Mouse (Mus musculus): ENCODE data around the gene Gm8126.
"Not testable (repeated sequence)": the region's sequence is repeated elsewhere in the genome, so short reads cannot be mapped to it uniquely, and the experiment has no call there.

Gene Gm8126

DNA sequence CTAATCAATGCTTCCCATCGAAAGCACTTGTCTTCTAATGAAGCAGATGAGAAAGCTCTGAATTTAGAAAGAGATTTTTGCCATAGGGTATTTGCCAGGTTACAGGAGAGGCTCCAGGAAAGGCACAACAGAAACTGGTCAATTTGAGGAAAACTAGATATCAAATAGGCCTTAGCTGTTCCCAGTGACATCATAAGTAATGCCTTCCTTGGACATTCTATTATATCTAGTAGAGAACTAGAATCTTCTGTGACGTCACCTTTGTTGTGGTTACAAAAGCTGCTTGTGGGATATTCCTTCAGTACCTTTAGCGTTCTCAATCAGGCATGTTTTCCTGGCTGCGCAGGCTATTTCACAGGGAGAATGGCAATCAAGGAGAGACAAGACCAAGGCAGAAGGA lies at the start of gene Gm8126:
Gene Gm8126 (plus strand): TSS at position 301 of the 400 bp plus-strand sequence.
- in situ Hi-C loops (cut with MboI; ENCODE audit: unreplicated experiment in 2 of 2), result not testable (repeated sequence)

DNA sequence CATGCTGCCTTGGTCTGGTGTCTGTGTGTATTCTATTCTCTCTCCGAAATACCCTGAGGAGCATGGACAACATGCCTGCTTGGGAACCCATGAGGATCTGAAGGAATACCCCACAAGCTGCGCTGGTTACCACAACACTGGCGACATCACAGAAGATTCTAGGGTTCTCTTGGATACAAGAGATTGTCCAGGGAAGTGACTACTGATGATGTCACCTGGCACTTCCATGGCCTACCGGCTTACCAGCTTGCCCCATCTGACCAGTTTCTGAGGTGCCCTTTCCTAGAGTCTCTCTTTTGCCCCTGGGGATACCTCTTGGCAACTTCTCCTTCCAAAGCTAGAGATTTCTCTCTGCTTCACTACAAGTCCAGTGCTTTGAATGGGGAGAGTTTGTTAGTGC lies 23.2 kb upstream of the Gm8126 start, which contains the start of gene Gm8122:
Gene Gm8122 (minus strand): TSS at position 101 of the 400 bp plus-strand sequence.
- in situ Hi-C loops (cut with MboI; ENCODE audit: unreplicated experiment in 2 of 2), result not testable (repeated sequence)

DNA sequence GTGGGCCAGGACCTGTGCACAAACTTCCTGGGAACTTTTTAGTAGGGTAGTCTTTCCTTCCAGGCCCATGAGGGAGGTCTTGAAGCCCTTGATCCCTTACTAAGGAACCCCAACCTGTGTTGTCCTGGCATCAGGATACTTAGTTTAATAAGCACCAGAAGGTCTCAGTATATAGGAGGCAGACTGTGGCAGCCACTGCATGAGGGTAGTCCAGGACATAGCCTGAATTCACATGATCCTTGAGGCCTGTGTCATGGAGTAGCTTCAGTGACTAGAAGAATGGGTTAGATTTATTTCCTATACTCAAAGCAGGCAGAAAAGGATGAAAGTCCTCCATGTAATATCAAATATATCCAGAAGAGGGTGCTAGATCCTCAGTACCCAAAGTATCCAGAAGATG lies 20.7 kb upstream of the Gm8126 start:
- in situ Hi-C loops (cut with MboI; ENCODE audit: unreplicated experiment in 2 of 2), result not testable (repeated sequence)

DNA sequence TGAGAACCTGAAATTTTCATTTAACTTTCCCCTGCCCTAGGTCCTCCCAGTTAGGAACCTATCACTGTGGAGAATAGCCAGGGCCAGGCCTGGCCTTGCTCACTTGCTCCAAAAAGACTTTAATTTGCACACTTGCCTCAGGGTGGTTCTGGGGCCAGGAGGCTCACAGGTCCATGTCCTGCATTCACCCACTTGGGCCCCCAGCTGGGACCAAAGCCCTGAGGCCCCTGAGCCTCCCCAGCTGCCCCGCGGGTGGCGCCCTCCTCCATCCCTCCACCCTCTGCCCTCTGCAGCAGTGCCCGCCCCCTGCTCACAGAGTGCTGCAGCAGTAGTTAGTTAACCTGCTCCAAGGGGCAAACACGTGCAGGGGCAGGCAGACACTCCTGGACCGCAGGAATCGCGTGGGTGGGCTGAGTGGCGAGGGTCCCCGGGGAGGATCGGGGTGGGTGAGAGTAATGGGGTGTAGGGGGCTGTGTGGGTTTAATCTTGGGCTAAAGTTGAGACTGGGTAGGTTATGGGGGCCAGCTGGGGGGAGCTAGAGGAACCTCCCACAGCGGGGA lies 8.8 kb upstream of the Gm8126 start:
- in situ Hi-C loops (cut with MboI; ENCODE audit: unreplicated experiment in 2 of 2), result not testable (repeated sequence)

DNA sequence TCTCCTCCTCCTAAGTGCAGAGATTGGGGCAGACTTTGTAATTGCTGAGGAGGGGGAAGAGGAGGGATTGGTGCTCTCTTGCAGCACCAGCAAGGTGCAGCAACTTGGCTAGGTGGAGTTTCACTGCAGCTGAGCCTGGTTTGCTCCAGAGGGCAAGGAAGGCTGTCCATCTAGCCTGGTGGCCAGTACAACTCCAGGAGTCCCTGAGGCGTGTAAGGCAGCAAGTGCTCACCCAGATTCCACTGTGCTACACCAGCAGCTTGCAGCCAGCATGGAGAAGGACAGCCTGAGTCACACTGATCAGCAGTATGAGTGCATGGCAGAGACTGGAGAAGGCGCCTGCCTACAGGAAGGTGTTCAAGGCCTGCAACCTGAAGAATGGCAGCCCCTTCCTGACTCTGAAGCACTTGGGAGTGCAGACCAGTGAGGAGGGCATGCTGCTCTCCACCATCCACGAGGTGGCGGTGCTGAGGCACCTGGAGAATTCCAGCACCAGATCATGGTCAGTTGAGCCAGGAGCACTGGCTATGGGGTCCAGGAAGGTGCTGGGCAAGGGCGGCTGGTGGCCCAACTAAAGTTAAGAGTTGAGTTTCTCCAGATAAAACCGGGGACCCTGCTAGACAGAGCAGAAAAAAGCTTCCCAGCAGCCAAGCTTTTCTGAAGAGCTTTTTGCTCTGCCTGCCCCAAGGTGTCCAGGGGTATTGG lies 7.7 kb upstream of the Gm8126 start:
- in situ Hi-C loops (cut with MboI; ENCODE audit: unreplicated experiment in 2 of 2), result not testable (repeated sequence)

DNA sequence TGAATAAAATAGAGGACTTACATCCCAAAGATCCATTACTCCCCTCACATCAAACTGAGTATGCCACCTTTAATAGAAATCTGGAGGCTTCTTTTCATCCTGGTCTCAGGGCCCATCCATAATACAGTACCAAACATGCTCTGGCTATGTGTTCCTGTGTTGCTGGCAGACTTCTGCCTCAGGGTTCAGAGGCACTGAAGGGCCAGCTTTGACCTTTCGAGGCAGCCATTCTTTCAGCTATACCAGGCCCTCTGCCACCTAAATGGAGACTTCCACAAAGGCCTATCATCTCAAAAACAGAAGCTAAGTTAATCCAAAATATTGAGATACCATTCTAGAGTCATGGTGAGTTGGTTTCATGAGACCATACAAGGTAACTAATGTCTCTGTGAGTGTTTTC lies 1.9 kb upstream of the Gm8126 start:
- in situ Hi-C loops (cut with MboI; ENCODE audit: unreplicated experiment in 2 of 2), result not testable (repeated sequence)

DNA sequence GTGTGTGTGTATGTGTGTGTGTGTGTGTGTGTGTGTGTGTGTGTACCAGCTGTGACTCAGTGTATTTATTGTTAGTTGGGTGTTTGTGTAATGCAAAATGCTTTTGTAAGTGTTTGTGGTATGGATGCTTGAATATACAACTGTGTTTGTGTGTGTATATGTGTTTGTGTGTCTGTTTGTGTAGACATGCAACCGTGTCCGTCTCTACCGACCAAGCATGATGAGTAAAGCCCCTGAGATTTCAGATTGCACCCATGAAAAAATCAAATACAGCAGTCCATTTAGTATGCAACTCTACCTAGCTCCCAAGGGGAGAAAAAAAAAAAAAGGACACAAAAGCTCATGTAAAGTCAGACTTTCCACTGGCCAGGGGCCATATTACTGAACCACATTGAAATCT lies 5.0 kb downstream of the Gm8126 start:
- in situ Hi-C loops (cut with MboI; ENCODE audit: unreplicated experiment in 2 of 2), result not testable (repeated sequence)

DNA sequence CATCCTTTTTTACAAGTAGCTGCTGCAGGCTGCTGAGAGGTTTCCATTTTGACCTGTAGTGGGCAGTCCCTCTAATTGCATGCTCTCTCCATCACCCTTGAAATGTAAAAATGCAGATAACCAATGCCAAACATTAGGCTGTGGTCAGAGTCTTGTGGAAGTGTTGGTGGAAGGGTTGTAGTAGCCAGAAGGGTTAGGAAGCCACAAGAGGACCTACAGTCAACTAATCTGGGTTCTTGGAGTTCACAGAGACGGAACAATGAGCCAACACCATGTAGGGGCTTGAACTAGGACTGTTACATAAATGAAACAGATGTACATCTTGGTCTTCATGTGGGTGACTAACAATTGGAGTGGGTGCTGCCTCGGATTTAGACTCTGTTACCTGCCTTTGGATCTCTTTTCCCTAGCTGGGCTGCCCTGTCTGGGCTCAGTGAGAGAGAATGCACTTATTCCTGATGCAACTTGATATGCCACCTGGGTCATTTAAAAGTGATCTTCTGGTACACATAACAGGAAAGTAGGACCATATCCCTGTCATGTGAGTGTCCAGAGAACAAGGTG lies 10.2 kb downstream of the Gm8126 start:
- in situ Hi-C loops (cut with MboI; ENCODE audit: unreplicated experiment in 2 of 2), result not testable (repeated sequence)

DNA sequence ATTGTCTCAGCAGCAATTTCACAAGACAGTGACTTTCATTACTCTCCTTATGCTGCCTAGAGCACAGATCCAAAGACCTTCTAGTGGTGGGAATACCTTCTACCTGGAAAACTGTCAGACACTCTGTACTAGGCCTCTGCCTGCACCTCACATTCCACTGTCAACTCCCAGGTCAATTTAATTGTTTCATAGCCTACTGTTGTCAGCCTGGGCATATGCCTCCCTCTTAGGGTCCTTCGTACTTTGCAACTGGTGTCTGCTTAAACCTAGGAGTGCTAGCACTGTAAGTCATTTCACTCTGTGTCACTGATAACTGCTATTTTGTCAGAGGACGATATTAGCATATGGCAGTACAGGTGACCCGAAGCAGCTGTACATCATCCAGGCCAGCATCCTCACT lies 10.8 kb downstream of the Gm8126 start:
- in situ Hi-C loops (cut with MboI; ENCODE audit: unreplicated experiment in 2 of 2), result not testable (repeated sequence)

DNA sequence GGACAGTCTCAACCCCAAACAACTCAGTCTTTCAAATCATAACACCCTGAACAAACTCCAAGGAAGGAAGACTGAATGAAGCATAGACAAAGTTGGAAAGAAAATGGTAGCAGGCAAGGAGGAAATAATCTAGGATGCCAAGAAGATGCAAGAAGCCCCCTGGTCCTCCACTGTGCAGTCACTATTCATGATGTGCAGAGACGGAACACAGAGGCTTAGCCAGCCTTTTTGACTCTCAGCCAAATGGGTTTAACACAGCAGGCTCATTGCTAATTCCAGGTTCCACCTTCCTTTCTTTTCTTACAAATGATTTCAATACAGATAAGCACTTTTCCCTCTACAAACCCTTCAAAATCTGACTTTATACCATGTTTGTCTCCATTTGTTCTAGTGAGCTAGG lies 14.7 kb downstream of the Gm8126 start:
- in situ Hi-C loops (cut with MboI; ENCODE audit: unreplicated experiment in 2 of 2), result not testable (repeated sequence)

DNA sequence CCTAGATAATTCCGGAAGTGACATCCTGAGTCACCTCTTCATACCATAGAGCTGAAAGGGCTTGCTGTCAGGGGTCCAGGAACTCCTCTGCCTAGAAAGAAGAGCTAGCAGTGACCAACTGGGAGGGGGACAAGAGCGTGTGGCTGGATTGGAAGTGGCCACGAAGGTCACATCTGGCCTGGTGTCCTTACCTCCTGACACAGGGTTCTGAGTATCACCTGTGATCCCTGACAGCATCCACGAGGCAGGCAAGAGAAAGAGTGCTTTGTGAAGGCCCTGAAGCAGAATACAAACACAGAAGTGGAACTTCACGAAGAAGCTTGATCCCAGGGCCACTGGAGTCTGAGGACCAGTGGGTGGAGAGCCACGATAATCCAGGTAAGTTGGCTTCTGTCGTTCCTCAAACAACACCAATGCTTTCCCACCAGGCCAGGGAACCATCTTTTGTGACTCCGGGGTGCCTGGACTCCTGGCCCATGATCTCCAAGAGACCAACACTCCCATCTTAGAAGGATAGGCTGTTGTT lies 16.6 kb downstream of the Gm8126 start, which contains the start of gene Gm9732:
Gene Gm9732 (plus strand): TSS at position 51 of the 526 bp plus-strand sequence.
- in situ Hi-C loops (cut with MboI; ENCODE audit: unreplicated experiment in 2 of 2), result not testable (repeated sequence)

DNA sequence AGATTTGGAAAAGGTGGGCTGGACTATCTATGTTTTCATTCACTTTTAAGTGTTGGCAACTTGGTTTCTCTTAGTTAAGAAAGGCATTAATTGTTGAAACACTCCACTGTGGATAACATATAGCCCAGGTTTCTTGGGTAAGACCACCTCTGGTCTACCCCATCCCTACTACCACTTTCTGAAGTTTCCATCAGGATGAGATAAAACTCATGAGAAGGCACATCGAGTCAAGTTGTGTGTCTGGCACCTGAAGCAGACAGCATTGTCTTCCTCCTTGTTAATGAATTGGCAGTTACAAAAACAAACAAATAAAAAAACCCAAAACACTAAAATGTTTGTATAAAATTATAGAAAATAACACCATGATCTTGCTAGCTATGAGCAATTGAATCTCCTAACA lies 17.3 kb downstream of the Gm8126 start:
- in situ Hi-C loops (cut with MboI; ENCODE audit: unreplicated experiment in 2 of 2), result not testable (repeated sequence)

DNA sequence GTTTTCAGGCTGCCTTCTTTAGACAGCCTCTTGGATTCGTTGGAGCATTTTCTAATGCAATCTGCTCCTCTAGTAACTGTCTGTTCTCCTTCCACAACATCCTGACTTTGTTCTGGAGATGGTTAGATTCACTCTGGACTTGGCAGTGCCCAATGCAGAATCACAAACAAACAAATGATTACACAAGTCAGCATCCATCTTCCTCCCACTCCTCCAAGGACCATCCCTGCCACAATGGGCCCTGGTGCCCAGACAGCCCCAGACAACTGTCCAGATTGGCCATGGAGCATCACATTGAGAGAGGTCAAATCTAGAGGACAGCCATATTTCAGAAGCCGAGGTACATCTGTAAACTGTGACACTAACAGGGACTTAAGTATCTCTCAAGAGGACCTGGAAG lies 19.0 kb downstream of the Gm8126 start:
- in situ Hi-C loops (cut with MboI; ENCODE audit: unreplicated experiment in 2 of 2), result not testable (repeated sequence)

DNA sequence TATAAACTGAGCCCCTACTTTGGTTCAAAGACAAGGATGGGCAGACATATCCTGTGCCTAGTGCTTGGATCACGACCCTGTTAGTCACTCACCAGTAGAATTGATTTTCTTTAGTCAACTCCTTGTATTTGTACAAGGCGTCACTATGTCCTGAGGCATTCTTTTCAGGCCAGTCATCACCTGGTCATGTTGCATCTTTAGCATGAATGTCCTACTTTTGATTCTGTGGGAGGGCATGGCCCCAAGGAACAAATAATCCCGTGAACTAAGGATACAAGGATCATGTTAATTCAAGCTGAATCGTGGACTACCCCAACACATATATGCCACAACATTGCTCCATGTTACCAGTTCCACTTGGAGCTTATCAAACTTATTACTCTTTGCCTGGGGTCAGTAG lies 19.7 kb downstream of the Gm8126 start:
- in situ Hi-C loops (cut with MboI; ENCODE audit: unreplicated experiment in 2 of 2), result not testable (repeated sequence)

DNA sequence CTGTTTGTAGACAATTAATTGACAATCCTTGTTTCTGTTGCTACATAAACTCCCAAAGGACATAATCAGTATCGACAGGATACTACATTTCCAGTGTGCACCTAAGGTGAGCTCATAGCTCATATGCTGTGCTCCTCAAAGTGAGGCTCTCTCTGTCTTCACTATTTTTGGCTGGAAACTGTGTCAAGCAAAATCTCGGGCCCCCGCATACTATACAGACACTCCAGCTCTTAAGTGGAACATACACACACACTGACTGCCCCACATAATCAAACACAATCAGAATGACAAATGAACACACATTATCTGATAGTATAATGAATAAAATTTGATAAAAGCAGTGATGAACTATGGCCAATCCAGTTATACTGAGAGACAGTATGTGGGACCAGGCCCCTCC lies 20.2 kb downstream of the Gm8126 start:
- in situ Hi-C loops (cut with MboI; ENCODE audit: unreplicated experiment in 2 of 2), result not testable (repeated sequence)

DNA sequence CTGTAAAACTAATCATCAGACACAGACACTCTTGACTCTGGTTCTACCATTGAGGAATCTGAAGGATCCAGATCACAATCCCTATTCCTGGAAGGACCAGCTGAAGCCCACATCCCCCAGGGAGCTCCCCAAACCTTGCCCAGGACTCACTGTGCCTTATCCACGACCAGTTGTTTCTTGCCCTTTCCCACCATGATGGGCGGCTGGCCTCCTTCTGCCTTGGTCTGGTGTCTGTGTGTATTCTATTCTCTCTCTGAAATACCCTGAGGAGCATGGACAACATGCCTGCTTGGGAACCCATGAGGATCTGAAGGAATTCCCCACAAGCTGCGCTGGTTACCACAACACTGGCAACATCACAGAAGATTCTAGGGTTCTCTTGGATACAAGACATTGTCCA lies 35.1 kb downstream of the Gm8126 start, which contains the start of gene Gm8127:
Gene Gm8127 (minus strand): TSS at position 330 of the 400 bp plus-strand sequence.
- in situ Hi-C loops (cut with MboI; ENCODE audit: unreplicated experiment in 2 of 2), result not testable (repeated sequence)
